Mouse (Mus musculus): Measurements from ENCODE around the gene Cxcl12.

Gene Cxcl12

GRCm38 (mm10) chr6:117175113-117175793, 6.9 kb downstream of the Cxcl12 start:
- no peak for DNase-seq

GRCm38 (mm10) chr6:117176406-117176805, 8.1 kb downstream of the Cxcl12 start:
- no peak for DNase-seq

- no peak for DNase-seq
These were observed 12.0 kb downstream of the Cxcl12 start for GRCm38 (mm10) chr6:117180303-117180702.

DNA sequence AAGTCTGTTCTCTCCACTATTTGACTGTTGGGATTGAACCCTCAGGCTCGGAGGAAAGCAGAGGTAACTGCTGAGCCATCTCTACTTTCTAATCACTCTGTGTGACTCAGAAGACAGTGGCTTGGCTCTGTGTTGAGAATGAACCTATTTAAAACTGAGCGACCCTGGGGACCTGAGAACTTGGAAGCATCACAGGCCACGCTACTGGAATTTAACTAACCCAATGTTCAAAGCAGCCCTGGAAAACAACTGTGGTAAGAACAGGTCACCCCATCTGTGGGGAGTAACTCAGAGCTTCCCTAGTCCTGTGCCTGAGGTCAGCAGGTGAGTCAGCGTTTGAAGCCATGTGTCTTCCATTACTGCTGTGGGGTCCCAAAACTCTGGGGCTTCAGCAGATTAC, 17.0 kb downstream of the Cxcl12 start:
- no peak for DNase-seq

- DNase-seq: no peak
These were observed 22.1 kb downstream of the Cxcl12 start for GRCm38 (mm10) chr6:117190453-117190852.

GRCm38 (mm10) chr6:117191741-117192140, 23.4 kb downstream of the Cxcl12 start:
- DNase-seq: no peak

DNA sequence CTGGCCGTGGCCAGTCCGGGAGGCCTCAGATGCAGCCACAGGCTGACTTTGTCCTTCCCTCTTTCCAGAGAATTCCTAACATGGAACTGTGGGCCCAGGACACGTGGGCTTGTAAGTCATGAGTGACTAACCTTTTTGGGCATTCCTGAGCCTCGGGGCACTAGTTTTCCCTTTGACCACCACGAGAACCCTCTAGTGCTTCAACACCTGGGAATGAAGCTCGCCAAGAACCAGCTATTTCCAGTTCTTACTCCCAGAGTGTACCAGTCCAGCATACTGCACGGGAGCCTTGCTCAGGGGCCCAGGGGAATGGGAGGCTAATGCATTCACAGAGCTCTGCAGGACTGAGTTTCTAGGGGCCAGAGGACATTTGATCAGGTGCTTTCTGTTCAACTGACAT, 24.3 kb downstream of the Cxcl12 start:
- no peak for DNase-seq

DNA sequence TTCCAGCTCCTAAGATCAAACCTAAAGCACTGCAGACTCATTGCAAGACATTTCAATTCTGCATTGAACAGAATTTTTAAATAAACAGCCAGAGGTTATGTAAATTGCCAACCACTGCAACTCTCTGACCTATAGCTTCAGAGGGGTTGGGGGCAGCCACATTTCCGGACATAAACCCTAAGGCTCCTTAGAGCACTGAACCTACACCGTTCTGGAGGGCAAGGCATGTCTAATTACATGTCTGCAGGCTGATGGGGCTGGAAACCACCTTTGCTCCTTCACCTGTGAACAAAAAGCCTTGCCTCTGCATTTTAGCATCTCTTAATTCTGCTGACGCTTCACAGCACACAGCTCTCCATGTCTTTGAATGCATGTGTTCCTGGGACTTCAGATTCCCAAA, 26.9 kb downstream of the Cxcl12 start:
- DNase-seq: no peak

GRCm38 (mm10) chr6:117198871-117199270, 30.5 kb downstream of the Cxcl12 start:
- DNase-seq: no peak

- DNase-seq: no peak
These were observed 31.4 kb downstream of the Cxcl12 start for GRCm38 (mm10) chr6:117199718-117200117.

GRCm38 (mm10) chr6:117200916-117201315, 32.6 kb downstream of the Cxcl12 start:
- no peak for DNase-seq

GRCm38 (mm10) chr6:117201396-117201795, 33.1 kb downstream of the Cxcl12 start:
- no peak for DNase-seq

DNA sequence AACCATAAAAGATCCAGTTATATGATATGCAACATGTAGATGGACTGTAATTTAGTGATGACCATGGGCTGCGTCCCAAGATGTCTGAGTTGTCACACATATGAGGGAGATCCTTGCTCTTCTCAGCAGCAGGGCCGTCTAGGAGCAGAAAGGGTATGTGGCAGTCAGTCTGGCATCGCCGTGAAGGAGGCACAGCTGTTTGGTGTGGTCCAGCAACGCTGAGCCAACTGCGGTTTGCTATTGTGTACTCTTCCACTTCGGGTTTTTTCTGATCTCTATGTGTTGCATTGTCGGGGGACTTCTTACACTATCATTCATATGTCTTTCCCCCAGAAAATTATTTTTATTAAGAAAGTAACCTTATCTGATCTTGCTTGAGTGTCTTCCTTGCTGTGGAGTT, 33.5 kb downstream of the Cxcl12 start:
- no peak for DNase-seq

DNA sequence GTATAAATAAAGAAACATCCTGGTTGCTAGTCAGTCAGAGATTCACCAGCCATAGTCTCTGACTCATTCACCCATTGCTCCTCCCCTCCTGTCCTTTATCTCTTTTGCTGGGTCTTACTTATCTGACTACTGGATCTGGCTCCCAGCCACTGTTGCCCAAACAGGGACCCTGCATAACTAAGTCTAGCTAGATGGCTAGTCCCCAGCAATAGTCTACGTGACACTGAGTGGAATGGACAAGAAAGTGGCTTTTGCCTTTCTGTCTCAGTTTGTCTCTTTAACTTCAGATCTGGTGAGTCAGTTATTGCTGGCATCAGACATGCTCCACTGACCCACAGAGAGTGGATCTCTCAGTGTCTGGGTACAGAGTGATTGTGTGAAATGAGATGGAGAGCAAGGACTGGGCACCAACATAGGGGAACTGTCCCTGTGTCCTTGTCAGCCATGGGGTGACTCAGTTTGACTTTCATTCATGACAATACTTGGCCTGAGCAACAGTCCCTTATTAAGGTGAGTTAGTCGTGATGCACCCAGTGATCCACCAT, 34.6 kb downstream of the Cxcl12 start:
- no peak for DNase-seq

GRCm38 (mm10) chr6:117204112-117204511, 35.8 kb downstream of the Cxcl12 start:
- no peak for DNase-seq

DNA sequence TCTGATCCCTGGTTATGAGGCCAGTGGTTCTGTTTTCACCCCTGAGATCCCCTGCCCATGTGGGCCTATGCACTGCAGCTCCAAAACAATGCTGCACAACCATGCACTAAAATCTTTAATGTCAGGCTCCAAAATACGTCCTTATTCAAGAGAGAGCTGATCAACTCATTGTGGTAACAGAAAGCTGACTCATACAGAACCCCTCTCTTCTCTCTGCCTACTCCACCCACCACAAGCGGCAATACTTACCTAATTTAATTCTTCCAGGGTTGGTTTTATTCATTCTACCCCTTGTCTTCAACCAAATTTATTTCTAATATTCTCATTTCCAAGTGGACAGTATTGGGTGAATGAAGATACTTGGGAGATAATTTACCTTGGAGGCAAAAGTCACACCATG, 38.5 kb downstream of the Cxcl12 start:
- DNase-seq: no peak

DNA sequence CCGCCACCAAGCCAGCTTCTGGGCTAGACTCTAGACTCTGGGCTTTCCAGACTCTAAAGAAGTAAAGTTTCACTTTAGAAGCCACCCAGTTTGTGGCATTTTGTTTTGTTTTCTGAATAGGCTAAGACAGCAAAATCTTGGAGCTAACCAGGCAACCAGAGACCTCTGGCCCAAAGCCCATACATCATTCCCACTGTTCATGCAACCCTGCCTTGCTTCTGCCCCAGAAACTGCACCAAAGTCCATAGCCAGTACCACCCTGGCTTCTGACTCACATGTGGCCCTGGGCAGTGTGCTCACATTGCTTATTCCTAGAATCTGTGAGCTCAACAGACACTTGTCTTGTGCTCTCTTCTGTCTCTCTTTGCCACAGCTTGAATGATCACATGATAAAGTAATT, 39.0 kb downstream of the Cxcl12 start:
- no peak for DNase-seq

- DNase-seq: no peak
These were observed 41.8 kb downstream of the Cxcl12 start for GRCm38 (mm10) chr6:117210086-117210485.

GRCm38 (mm10) chr6:117210536-117210935, 42.2 kb downstream of the Cxcl12 start:
- no peak for DNase-seq

GRCm38 (mm10) chr6:117214506-117214905, 46.2 kb downstream of the Cxcl12 start:
- no peak for DNase-seq

- peak; percentile 79 for DNase-seq
These were observed 50.3 kb downstream of the Cxcl12 start for GRCm38 (mm10) chr6:117218442-117219299.

DNA sequence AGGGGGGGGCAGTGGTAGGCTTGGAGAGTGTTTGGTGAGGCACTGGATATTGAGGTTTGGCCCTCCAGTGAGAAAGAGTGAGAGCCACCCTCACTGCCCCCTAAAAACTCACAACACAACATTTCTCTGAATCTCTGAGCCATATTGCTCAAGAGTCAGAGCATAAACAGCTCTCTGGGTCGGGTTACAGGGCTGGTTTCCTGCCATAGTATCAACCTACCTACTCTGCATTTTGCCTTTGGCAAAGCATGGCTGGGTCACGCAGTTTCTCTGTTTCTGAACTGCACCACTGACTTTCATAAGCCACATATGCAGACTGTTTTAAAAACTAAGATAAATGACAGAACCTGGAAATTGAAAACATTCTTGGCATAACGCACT, 51.0 kb downstream of the Cxcl12 start:
- DNase-seq: no peak

GRCm38 (mm10) chr6:117219911-117220481, 51.7 kb downstream of the Cxcl12 start:
- no peak for DNase-seq

GRCm38 (mm10) chr6:117220831-117221345, 52.6 kb downstream of the Cxcl12 start:
- DNase-seq: no peak

All from layer of hippocampus, adult 9-11 months (tissue).